Mouse (Mus musculus): Measurements from ENCODE around the gene Rtn4rl1.

The Rtn4rl1 gene

GRCm38 (mm10) chr11:75244368-75245275, 51.0 kb downstream of the Rtn4rl1 start:
- no peak for ATAC-seq (ENCODE audit: insufficient number of reproducible peaks, low FRiP score, low TSS enrichment)

GRCm38 (mm10) chr11:75245372-75246330, 52.1 kb downstream of the Rtn4rl1 start:
- no peak for ATAC-seq (ENCODE audit: insufficient number of reproducible peaks, low FRiP score, low TSS enrichment)

- ATAC-seq (ENCODE audit: insufficient number of reproducible peaks, low FRiP score, low TSS enrichment) = no peak
Observed at GRCm38 (mm10) chr11:75246589-75246988, 53.0 kb downstream of the Rtn4rl1 start.

GRCm38 (mm10) chr11:75247137-75247730, 53.7 kb downstream of the Rtn4rl1 start:
- ATAC-seq (ENCODE audit: insufficient number of reproducible peaks, low FRiP score, low TSS enrichment) = no peak

- no peak for ATAC-seq (ENCODE audit: insufficient number of reproducible peaks, low FRiP score, low TSS enrichment)
Observed at GRCm38 (mm10) chr11:75249588-75249987, 56.0 kb downstream of the Rtn4rl1 start.

- ATAC-seq (ENCODE audit: insufficient number of reproducible peaks, low FRiP score, low TSS enrichment) = no peak
Observed at GRCm38 (mm10) chr11:75251006-75251512, 57.5 kb downstream of the Rtn4rl1 start.

GRCm38 (mm10) chr11:75251557-75252070, 58.0 kb downstream of the Rtn4rl1 start:
- no peak for ATAC-seq (ENCODE audit: insufficient number of reproducible peaks, low FRiP score, low TSS enrichment)

GRCm38 (mm10) chr11:75254252-75254912, 60.8 kb downstream of the Rtn4rl1 start:
- no peak for ATAC-seq (ENCODE audit: insufficient number of reproducible peaks, low FRiP score, low TSS enrichment)

- ATAC-seq (ENCODE audit: insufficient number of reproducible peaks, low FRiP score, low TSS enrichment) = no peak
Observed at GRCm38 (mm10) chr11:75255330-75255729, 61.7 kb downstream of the Rtn4rl1 start.

- ATAC-seq (ENCODE audit: insufficient number of reproducible peaks, low FRiP score, low TSS enrichment) = 0 out of 2 replicates have a peak, but pooled peaks have one; percentile 2
Observed at GRCm38 (mm10) chr11:75257056-75257648, 63.6 kb downstream of the Rtn4rl1 start.

GRCm38 (mm10) chr11:75259416-75259815, 65.8 kb downstream of the Rtn4rl1 start:
- ATAC-seq (ENCODE audit: insufficient number of reproducible peaks, low FRiP score, low TSS enrichment) = peak; percentile 59; the same call in 1 of the 2 replicates

GRCm38 (mm10) chr11:75259996-75260561, 66.5 kb downstream of the Rtn4rl1 start:
- 0 out of 2 replicates have a peak, but pooled peaks have one; percentile 16 for ATAC-seq (ENCODE audit: insufficient number of reproducible peaks, low FRiP score, low TSS enrichment)

GRCm38 (mm10) chr11:75261016-75261415, 67.4 kb downstream of the Rtn4rl1 start:
- no peak for ATAC-seq (ENCODE audit: insufficient number of reproducible peaks, low FRiP score, low TSS enrichment)

- ATAC-seq (ENCODE audit: insufficient number of reproducible peaks, low FRiP score, low TSS enrichment) = no peak
Observed at GRCm38 (mm10) chr11:75261730-75262129, 68.1 kb downstream of the Rtn4rl1 start.

- no peak for ATAC-seq (ENCODE audit: insufficient number of reproducible peaks, low FRiP score, low TSS enrichment)
Observed at GRCm38 (mm10) chr11:75262181-75262580, 68.6 kb downstream of the Rtn4rl1 start.

- ATAC-seq (ENCODE audit: insufficient number of reproducible peaks, low FRiP score, low TSS enrichment) = no peak
Observed at GRCm38 (mm10) chr11:75262791-75263190, 69.2 kb downstream of the Rtn4rl1 start.

GRCm38 (mm10) chr11:75263274-75263963, 69.8 kb downstream of the Rtn4rl1 start:
- ATAC-seq (ENCODE audit: insufficient number of reproducible peaks, low FRiP score, low TSS enrichment) = no peak

- ATAC-seq (ENCODE audit: insufficient number of reproducible peaks, low FRiP score, low TSS enrichment) = no peak
Observed at GRCm38 (mm10) chr11:75263964-75264312, 70.4 kb downstream of the Rtn4rl1 start.
